Mouse (Mus musculus) erythroblast, embryonic 14.5 days (primary cell): ENCODE data around the gene Gm21992. TPM values are rescaled to one million over a fixed set of nuclear protein-coding genes. Genes with fewer than 3 reads are reported as not detected.

Source experiments
- H3K27me3 ChIP-seq: 2 replicates; pipeline ENCODE4 v1.6.1; 2012; ENCODE audit warnings: inconsistent platforms; ENCODE audit not compliant: control insufficient read depth
- H3K36me3 ChIP-seq: 2 replicates; pipeline ENCODE4 v1.6.1; 2012; ENCODE audit warnings: mild to moderate bottlenecking, inconsistent platforms; ENCODE audit not compliant: control insufficient read depth
- H3K4me1 ChIP-seq: 2 replicates; pipeline ENCODE4 v1.6.1; 2012; ENCODE audit warnings: inconsistent platforms; ENCODE audit not compliant: control insufficient read depth
- H3K4me3 ChIP-seq: replicated peaks from 2 replicates; pipeline ENCODE3; 2012; ENCODE audit warnings: moderate library complexity, mild to moderate bottlenecking, inconsistent platforms
- H3K9me3 ChIP-seq: 2 replicates; pipeline ENCODE4 v1.6.1; 2012; ENCODE audit warnings: low read length, inconsistent platforms, mixed read lengths; ENCODE audit not compliant: control insufficient read depth
- GATA1 ChIP-seq: IDR thresholded peaks from 2 replicates; pipeline ENCODE4 v1.6.1; 2012; ENCODE audit warnings: low read length, inconsistent platforms, mixed read lengths
- TAL1 ChIP-seq: IDR thresholded peaks from 3 replicates; pipeline ENCODE4 v1.6.1; 2012; ENCODE audit warnings: low read length, inconsistent platforms, mixed read lengths
- polyA plus RNA-seq: library from polyadenylated mRNA; stranded (reverse); fragments of >175 nt; gene quantifications from 2 replicates; pipeline ENCODE4 v1.2.3, GENCODE M21; 2012

Gene Gm21992
- polyA plus RNA-seq, 1 experiment, result 0.19 TPM

DNA sequence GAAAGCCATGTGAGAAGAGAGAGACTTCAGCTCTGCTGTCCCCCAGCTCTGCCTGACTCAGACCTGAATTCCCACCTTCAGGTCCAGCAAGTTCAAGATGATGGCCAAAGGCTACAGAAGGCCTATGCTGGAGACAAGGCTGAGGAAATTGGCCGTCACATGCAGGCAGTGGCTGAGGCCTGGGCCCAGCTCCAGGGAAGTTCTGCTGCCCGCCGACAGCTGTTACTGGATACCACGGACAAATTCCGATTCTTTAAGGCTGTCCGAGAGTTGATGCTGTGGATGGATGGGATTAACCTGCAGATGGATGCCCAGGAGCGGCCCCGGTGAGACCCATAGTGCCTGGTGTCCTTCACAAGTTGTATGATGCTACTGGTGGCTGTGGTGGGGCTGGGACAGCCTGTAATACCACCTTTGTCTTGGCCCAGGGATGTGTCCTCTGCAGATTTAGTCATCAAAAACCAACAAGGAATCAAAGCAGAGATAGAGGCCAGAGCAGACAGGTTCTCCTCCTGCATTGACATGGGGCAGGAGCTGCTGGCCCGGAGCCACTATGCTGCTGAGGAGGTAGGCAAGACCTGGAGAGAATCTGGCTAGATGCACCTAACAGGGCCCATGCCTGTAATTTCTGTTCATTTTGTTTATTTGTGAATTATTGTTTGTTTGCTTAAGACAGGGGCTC is 63.6 kb downstream of the Gm21992 start:
- TF ChIP-seq GATA1, result no peak
- TF ChIP-seq TAL1, result no peak
- Histone ChIP-seq H3K4me1 (no peaks in the 10 kb centered on the region), H3K4me3 (no peak overlapping the region), H3K9me3 (no peaks in the 10 kb centered on the region), H3K27me3 (no peaks in the 10 kb centered on the region), H3K36me3 (no peaks in the 10 kb centered on the region)

DNA sequence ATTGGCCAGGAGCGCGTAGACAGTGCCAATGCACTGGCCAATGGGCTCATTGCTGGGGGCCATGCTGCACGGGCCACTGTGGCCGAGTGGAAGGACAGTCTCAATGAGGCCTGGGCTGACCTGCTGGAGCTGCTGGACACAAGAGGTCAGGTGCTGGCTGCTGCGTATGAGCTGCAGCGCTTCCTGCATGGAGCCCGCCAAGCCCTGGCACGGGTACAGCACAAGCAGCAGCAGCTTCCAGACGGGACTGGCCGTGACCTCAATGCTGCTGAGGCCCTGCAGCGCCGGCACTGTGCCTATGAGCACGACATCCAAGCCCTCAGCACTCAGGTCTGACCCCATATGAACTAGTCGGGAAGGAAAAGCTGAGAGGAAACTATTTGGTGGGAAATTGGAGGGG is 64.8 kb downstream of the Gm21992 start:
- no peak; the same call in 2 of the 3 replicates for TF ChIP-seq TAL1
- no peak for TF ChIP-seq GATA1
- Histone ChIP-seq H3K4me3 (no peak overlapping the region), H3K27me3 (no peaks in the 10 kb centered on the region), H3K9me3 (no peaks in the 10 kb centered on the region), H3K4me1 (no peaks in the 10 kb centered on the region), H3K36me3 (no peaks in the 10 kb centered on the region)

DNA sequence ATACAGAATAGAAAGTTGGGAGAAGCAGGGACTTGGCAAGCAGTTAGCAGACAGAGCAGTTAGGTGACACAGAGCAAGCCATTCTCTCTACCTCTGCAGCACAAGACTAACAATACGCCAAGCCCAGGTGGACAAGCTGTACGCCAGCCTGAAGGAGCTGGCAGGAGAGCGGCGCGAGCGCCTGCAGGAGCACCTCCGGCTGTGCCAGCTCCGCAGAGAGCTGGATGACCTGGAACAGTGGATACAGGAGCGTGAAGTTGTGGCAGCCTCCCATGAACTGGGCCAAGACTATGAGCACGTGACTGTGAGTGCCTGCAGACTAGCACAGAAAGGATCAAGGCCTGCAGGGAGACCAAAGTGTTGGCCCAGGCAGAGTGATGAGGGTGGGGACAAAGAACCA is 65.7 kb downstream of the Gm21992 start:
- no peaks in the 10 kb centered on the region for H3K4me1 ChIP-seq
- no peaks in the 10 kb centered on the region for H3K9me3 ChIP-seq
- no peak for TF ChIP-seq TAL1
- no peak for TF ChIP-seq GATA1
- no peaks in the 10 kb centered on the region for H3K36me3 ChIP-seq
- H3K27me3 ChIP-seq, result no peaks in the 10 kb centered on the region
- no peak overlapping the region for H3K4me3 ChIP-seq

DNA sequence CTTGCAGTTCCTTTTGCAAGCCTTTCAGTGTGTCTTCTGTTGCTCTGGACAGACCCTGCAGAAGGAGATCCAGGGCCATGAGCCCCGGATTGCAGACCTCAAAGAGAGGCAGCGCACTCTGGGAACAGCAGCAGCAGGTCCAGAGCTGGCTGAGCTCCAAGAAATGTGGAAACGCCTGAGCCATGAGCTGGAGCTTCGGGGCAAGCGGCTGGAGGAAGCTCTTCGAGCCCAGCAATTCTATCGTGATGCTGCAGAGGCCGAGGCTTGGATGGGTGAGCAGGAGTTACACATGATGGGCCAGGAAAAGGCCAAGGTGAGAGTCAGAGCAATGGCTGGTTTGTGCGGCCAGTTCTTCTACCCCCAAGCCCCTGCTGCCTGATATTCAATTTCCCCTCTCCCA is 66.4 kb downstream of the Gm21992 start:
- Histone ChIP-seq H3K4me3 (no peak overlapping the region), H3K36me3 (no peaks in the 10 kb centered on the region), H3K27me3 (no peaks in the 10 kb centered on the region), H3K4me1 (no peaks in the 10 kb centered on the region), H3K9me3 (no peaks in the 10 kb centered on the region)
- TF ChIP-seq TAL1 (no peak), GATA1 (no peak)

DNA sequence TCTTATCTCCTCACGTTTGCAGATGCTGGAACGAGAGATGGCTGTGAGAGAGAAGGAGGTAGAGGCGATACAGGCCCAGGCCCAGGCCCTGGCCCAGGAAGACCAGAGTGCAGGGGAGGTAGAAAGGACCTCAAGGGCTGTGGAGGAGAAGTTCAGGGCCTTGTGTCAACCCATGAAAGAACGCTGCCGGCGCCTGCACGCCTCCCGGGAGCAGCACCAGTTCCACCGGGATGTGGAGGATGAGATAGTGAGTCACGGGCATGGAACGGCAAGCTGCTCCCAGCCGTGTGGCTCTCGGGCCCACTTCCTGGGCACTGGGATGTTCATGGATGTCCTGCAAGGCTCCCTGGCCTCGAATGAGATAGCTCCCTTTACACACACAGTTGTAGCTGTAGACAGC is 67.4 kb downstream of the Gm21992 start:
- TF ChIP-seq GATA1, result no peak
- TF ChIP-seq TAL1, result no peak
- no peaks in the 10 kb centered on the region for H3K36me3 ChIP-seq
- no peaks in the 10 kb centered on the region for H3K4me1 ChIP-seq
- no peak overlapping the region for H3K4me3 ChIP-seq
- H3K9me3 ChIP-seq, result no peaks in the 10 kb centered on the region
- no peaks in the 10 kb centered on the region for H3K27me3 ChIP-seq

DNA sequence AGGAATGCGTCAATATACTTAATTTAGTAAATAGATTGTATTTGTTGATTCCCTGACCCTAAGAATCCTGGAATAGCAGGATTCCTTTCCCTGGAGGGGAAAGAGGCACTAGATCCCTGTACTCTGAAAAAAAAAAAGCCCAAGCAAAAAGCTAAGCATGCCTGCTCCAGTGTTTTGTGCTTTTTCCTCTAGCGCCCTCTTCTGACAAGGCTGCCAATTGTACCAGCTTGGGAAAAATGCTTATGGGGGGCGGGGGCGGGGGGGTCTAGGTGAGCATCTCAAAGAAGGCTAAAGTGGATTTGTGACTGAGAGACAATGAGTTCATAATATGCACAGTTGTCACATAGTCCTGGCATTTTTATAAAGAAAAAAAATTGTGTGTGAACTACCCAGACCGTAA is 67.9 kb downstream of the Gm21992 start:
- Histone ChIP-seq H3K36me3 (no peaks in the 10 kb centered on the region), H3K27me3 (no peaks in the 10 kb centered on the region), H3K9me3 (no peaks in the 10 kb centered on the region), H3K4me3 (no peak overlapping the region), H3K4me1 (no peaks in the 10 kb centered on the region)
- TF ChIP-seq GATA1, result no peak
- no peak for TF ChIP-seq TAL1

DNA sequence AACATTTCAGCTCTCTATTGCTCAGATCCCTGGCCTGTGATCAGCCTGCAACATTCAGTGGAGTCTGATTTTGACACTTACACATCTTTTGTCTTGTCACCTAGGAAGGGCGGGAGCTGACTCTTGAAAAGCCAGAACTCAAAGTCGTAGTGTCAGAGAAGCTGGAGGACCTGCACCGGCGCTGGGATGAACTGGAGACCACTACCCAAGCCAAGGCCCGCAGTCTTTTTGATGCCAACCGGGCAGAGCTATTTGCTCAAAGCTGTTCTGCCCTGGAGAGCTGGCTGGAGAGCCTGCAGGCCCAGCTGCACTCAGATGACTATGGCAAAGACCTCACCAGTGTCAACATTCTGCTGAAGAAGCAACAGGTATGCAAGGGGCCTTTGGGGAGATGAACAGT is 69.2 kb downstream of the Gm21992 start:
- Histone ChIP-seq H3K4me1 (no peaks in the 10 kb centered on the region), H3K36me3 (no peaks in the 10 kb centered on the region), H3K9me3 (no peaks in the 10 kb centered on the region), H3K27me3 (no peaks in the 10 kb centered on the region), H3K4me3 (no peak overlapping the region)
- TF ChIP-seq TAL1, result no peak
- no peak for TF ChIP-seq GATA1

DNA sequence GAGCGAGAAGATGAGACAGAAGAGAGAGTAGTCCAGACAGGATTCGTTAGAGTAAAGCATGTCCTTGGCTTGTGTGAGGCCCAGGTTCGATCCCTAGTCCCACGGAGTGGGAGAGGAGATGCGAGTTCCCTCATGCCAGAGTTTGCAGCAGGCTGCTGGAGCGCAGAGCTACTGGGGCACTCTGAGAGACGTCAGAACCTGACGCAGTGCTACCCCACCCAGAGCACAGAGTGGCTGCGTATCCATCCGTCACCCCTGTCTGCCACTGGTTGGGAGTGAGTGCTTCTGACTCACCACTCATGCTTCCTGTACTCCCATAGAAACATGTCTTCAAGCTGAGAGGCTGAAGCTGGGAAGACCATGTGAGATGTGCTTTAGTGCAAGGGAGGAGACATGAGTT is 69.9 kb downstream of the Gm21992 start:
- Histone ChIP-seq H3K36me3 (no peaks in the 10 kb centered on the region), H3K9me3 (no peaks in the 10 kb centered on the region), H3K4me1 (no peaks in the 10 kb centered on the region), H3K27me3 (no peaks in the 10 kb centered on the region), H3K4me3 (no peak overlapping the region)
- no peak for TF ChIP-seq TAL1
- TF ChIP-seq GATA1, result no peak

DNA sequence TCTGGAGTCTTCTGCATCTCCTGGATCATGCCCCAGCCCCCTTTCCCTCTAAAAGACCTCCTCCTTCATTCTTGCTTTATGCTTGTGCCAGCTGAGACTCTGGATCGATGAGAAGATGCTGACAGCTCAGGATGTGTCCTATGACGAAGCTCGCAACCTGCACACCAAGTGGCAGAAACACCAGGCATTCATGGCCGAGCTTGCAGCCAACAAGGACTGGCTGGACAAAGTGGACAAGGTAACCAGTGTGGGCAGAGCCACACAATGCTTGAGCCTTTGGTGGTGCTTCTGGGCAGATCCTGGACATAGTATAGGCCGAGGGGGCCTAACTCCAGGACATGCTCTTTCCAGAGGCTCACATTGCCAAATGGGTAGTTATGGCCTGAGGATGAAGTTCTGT is 71.7 kb downstream of the Gm21992 start:
- no peak overlapping the region for H3K4me3 ChIP-seq
- H3K9me3 ChIP-seq, result no peaks in the 10 kb centered on the region
- TF ChIP-seq TAL1 (no peak), GATA1 (no peak)
- no peaks in the 10 kb centered on the region for H3K4me1 ChIP-seq
- no peaks in the 10 kb centered on the region for H3K27me3 ChIP-seq
- no peaks in the 10 kb centered on the region for H3K36me3 ChIP-seq

DNA sequence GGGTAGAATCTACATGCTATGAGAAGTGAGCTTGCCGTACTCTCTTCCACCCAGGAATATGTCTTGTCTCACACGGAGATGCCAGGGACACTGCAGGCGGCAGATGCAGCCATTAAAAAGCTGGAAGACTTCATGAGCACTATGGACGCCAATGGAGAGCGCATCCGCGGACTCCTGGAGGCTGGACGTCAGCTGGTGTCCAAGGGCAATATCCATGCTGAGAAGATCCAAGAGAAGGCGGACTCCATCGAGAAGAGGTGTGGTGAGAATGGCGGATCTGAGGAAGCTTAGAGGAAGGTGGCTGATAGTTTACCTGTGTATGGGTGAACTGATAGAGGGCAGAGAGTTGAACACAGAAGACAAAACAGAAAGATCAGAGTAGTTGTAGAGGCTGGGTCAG is 72.4 kb downstream of the Gm21992 start:
- Histone ChIP-seq H3K9me3 (no peaks in the 10 kb centered on the region), H3K4me1 (no peaks in the 10 kb centered on the region), H3K36me3 (no peaks in the 10 kb centered on the region), H3K27me3 (no peaks in the 10 kb centered on the region), H3K4me3 (no peak overlapping the region)
- no peak for TF ChIP-seq GATA1
- TF ChIP-seq TAL1, result no peak
